Mouse (Mus musculus) liver, embryonic 14.5 days (tissue): ENCODE data around the gene Gatb. TPM values are rescaled to one million over a fixed set of nuclear protein-coding genes. Genes with fewer than 3 reads are reported as not detected.

Source experiments
- ATAC-seq: fragments of 200-750 bp; cut with Nextera tagmentation; 2 replicates; pipeline ENCODE4 v1.8.0; 2017; ENCODE audit warnings: moderate number of reproducible peaks, mild to moderate bottlenecking, moderate library complexity; ENCODE audit not compliant: insufficient read depth
- DNase-seq, 3 experiments: peaks; one replicate each; pipeline ENCODE4 v3.0.0-alpha.2; 2012 to 2013; ENCODE audit warnings: low read depth in 3 of 3, low spot score in 3 of 3
- H3K27ac ChIP-seq: fragments of 300-500 bp; sonication (generic); 2 replicates; pipeline ENCODE4 v1.5.1; 2014; ENCODE audit warnings: moderate library complexity, mild to moderate bottlenecking, control low read depth, inconsistent platforms
- H3K27me3 ChIP-seq: fragments of 300-500 bp; sonication (generic); 2 replicates; pipeline ENCODE4 v1.6.1; 2014; ENCODE audit warnings: mild to moderate bottlenecking, low read length, moderate library complexity; ENCODE audit not compliant: control insufficient read depth, insufficient read depth
- H3K36me3 ChIP-seq: fragments of 300-500 bp; sonication (generic); replicated peaks from 2 replicates; pipeline ENCODE4 v1.6.1; 2014; ENCODE audit warnings: low read depth; ENCODE audit not compliant: control insufficient read depth, insufficient read depth
- H3K4me1 ChIP-seq, 2 experiments: fragments of 200-500 bp in 1 of 2; fragments of 300-500 bp in 1 of 2; sonication (generic) in 1 of 2; replicated peaks; 2 replicates each; pipeline ENCODE4 v1.6.1; 2012 to 2014; ENCODE audit warnings: antibody characterized with exemption in 1 of 2, inconsistent platforms in 1 of 2, low read length in 1 of 2; ENCODE audit not compliant: control insufficient read depth in 2 of 2, insufficient read depth in 2 of 2
- H3K4me2 ChIP-seq: fragments of 300-500 bp; sonication (generic); 2 replicates; pipeline ENCODE4 v1.6.1; 2014; ENCODE audit warnings: low read depth, mild to moderate bottlenecking, control low read depth, moderate library complexity
- H3K4me3 ChIP-seq, 2 experiments: fragments of 200-500 bp in 1 of 2; fragments of 300-500 bp in 1 of 2; sonication (generic) in 1 of 2; 2 replicates each; pipeline ENCODE4 v1.5.1; 2012 to 2014; ENCODE audit warnings: low read depth in 2 of 2, low read length in 2 of 2, mild to moderate bottlenecking in 2 of 2, control low read depth in 1 of 2, inconsistent platforms in 1 of 2, moderate library complexity in 1 of 2; ENCODE audit not compliant: insufficient read depth in 1 of 2
- H3K9ac ChIP-seq: fragments of 300-500 bp; sonication (generic); replicated peaks from 2 replicates; pipeline ENCODE4 v1.6.1; 2014; ENCODE audit warnings: mild to moderate bottlenecking, control low read depth, moderate library complexity
- H3K9me3 ChIP-seq: fragments of 300-500 bp; sonication (generic); 2 replicates; pipeline ENCODE4 v1.6.1; 2016; ENCODE audit warnings: low read length, mixed read lengths; ENCODE audit not compliant: control insufficient read depth
- CTCF ChIP-seq: IDR thresholded peaks from 2 replicates; pipeline ENCODE4 v1.5.1; 2016; ENCODE audit warnings: antibody characterized with exemption, low read depth, control low read depth
- EP300 ChIP-seq: IDR thresholded peaks from 2 replicates; pipeline ENCODE4 v1.6.1; 2016; ENCODE audit warnings: antibody characterized with exemption, low read depth
- WGBS: fragments of 180-500 bp; shearing (Covaris S2); extraction: QIAGEN DNeasy Blood & Tissue Kit; methylation state at CpG from one replicate; pipeline ENCODE4 v1.1.7; 2014; ENCODE audit not compliant: insufficient replicate concordance; 5-methylcytosine and 5-hydroxymethylcytosine counted together
- polyA plus RNA-seq, 2 experiments: library from polyadenylated mRNA; depleted of rRNA in 1 of 2; stranded (reverse) in 1 of 2; unstranded in 1 of 2; fragments of >200 nt; fragmentation: Nextera tagmentation in 1 of 2; extraction: Ambion mirVana in 1 of 2; gene quantifications; 2 replicates each; pipeline versions ENCODE4 v1.2.1 to v1.2.3; 2012 to 2014

Gene Gatb
- polyA plus RNA-seq, 2 experiments, result 6.4 to 15.2 TPM

- no peak overlapping the region for H3K4me2 ChIP-seq
- H3K4me3 ChIP-seq, result no peak overlapping the region
- ATAC-seq, result no peak
- peaks cover 9 to 19% of the 10 kb centered on the region in 2 experiments for H3K4me1 ChIP-seq
- no peak overlapping the region for H3K27ac ChIP-seq
- no peaks in the 10 kb centered on the region for H3K36me3 ChIP-seq
- 64% methylated on average over 2 of the region's 2 CpGs for WGBS
- DNase-seq, result no peak
- no peaks in the 10 kb centered on the region for H3K9me3 ChIP-seq
- TF ChIP-seq EP300 (no peak), CTCF (no peak)
- H3K9ac ChIP-seq, result no peak overlapping the region
- no peaks in the 10 kb centered on the region for H3K27me3 ChIP-seq
Measured at GRCm38 (mm10) chr3:85582726-85583125, 8.8 kb downstream of the Gatb start.

DNA sequence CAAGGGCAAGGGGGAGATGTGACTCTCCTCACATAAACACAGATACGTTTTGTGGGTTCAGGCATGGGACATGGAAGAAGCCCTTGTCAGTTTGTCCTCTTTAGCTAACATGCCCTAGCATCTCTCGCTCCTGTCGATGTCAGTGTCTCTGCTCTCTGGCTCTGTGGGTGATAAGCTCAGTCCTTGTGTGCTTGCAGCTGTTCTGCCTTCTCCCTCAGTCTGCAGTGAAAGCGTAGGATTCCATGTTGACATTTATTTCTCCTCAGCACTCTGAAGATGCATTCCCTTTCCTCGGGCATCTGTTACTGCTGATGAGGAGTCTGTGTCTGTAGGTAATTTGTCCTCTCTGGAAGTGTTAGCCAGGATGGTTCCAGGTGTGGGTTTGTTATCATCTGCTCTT is 9.3 kb downstream of the Gatb start:
- 47% methylated on average over 5 of the region's 5 CpGs for WGBS
- H3K4me1 ChIP-seq, result peaks cover 9 to 19% of the 10 kb centered on the region in 2 experiments
- no peaks in the 10 kb centered on the region for H3K27me3 ChIP-seq
- H3K27ac ChIP-seq, result no peak overlapping the region
- no peak overlapping the region for H3K4me2 ChIP-seq
- no peak overlapping the region for H3K4me3 ChIP-seq
- ATAC-seq (no peak), DNase-seq (no peak)
- H3K9ac ChIP-seq, result no peak overlapping the region
- H3K9me3 ChIP-seq, result no peaks in the 10 kb centered on the region
- H3K36me3 ChIP-seq, result no peaks in the 10 kb centered on the region
- TF ChIP-seq EP300 (no peak), CTCF (no peak)

DNA sequence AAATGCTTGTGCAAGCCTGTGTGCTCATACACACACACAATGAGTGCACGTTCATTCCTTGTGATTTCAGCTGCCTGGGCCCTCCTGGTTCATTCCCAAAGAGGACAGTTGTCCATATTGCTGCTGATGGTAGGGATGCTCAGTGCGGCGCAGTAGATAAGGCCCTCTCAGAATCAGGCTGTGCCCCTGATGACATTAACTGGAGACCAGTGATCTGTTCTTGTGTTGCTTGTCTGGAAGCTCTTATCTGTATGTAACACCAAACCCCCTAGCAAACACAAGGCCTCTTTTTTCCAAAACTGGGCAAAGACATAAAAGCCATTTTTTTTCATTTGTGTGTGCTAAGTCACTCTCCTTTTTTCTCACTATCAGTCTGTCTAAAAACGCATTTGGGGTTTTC is 11.0 kb downstream of the Gatb start:
- no peaks in the 10 kb centered on the region for H3K9me3 ChIP-seq
- H3K36me3 ChIP-seq, result no peaks in the 10 kb centered on the region
- ATAC-seq (peak; percentile 89), DNase-seq (peak; percentile 51 to 58 (median 56))
- 13% methylated on average over 4 of the region's 4 CpGs for WGBS
- no peak overlapping the region for H3K27ac ChIP-seq
- TF ChIP-seq CTCF, result no peak
- TF ChIP-seq EP300, result peak; percentile 80
- H3K4me3 ChIP-seq, result no peak overlapping the region
- H3K4me2 ChIP-seq, result peak overlapping the region; percentile 4; the same call in 1 of the 2 replicates
- no peaks in the 10 kb centered on the region for H3K27me3 ChIP-seq
- H3K4me1 ChIP-seq, result peaks cover 12 to 28% of the 10 kb centered on the region in 2 experiments
- H3K9ac ChIP-seq, result no peak overlapping the region

DNA sequence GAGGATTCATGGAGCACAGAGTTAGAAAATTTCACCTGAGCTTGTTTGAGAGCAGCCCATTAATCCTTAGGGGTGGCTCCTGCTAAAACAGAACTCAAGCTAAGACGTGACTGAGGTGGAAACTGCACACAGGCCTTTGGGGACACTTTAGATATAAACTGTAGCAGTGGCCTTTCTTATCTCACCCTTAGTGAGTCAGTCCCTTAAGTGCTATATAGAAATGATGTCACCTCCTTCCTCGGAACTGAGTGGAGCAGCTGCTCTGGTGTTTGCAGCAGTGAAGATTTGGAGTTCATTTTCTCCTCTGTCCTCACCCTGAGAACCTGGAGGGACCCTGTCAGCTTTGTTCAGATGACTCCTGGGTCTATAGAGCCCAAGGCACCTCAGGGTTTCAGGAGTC is 14.8 kb downstream of the Gatb start:
- TF ChIP-seq EP300 (no peak), CTCF (no peak)
- H3K4me3 ChIP-seq, result no peak overlapping the region
- 7% methylated on average over 2 of the region's 2 CpGs for WGBS
- no peaks in the 10 kb centered on the region for H3K27me3 ChIP-seq
- no peak overlapping the region; the same call in 1 of the 2 replicates for H3K27ac ChIP-seq
- H3K9me3 ChIP-seq, result no peaks in the 10 kb centered on the region
- peaks cover 15 to 33% of the 10 kb centered on the region in 2 experiments for H3K4me1 ChIP-seq
- no peaks in the 10 kb centered on the region for H3K36me3 ChIP-seq
- ATAC-seq (peak; percentile 74), DNase-seq (peak in 2 of 3 experiments; percentile 28 to 52)
- no peak overlapping the region for H3K4me2 ChIP-seq
- no peak overlapping the region for H3K9ac ChIP-seq

GRCm38 (mm10) chr3:85590090-85590754 is 16.3 kb downstream of the Gatb start:
- no peaks in the 10 kb centered on the region for H3K9me3 ChIP-seq
- TF ChIP-seq CTCF, result no peak
- no peak for TF ChIP-seq EP300
- 83% methylated on average over 3 of the region's 3 CpGs for WGBS
- no peaks in the 10 kb centered on the region for H3K27me3 ChIP-seq
- H3K36me3 ChIP-seq, result no peaks in the 10 kb centered on the region
- ATAC-seq, result no peak
- H3K9ac ChIP-seq, result no peak overlapping the region
- DNase-seq, result no peak
- H3K4me1 ChIP-seq, result peaks cover 15 to 28% of the 10 kb centered on the region in 2 experiments
- no peak overlapping the region for H3K27ac ChIP-seq
- H3K4me2 ChIP-seq, result no peak overlapping the region
- no peak overlapping the region for H3K4me3 ChIP-seq
